Mouse (Mus musculus) embryonic facial prominence, embryonic 15.5 days (tissue): Measurements from ENCODE around the gene G3bp2. TPM values are rescaled to one million over a fixed set of nuclear protein-coding genes. Genes with fewer than 3 reads are reported as not detected.
A peak's percentile ranks its signal among the peaks of the same experiment; 100 is the strongest.

ENCODE experiments used
- ATAC-seq: fragments of 200-750 bp; cut with Nextera tagmentation; 2 replicates; pipeline ENCODE4 v1.8.0; 2017; ENCODE audit warnings: low read depth, moderate TSS enrichment; ENCODE audit not compliant: insufficient number of reproducible peaks, low FRiP score, low TSS enrichment
- H3K27ac ChIP-seq: fragments of 300-500 bp; sonication (generic); replicated peaks from 2 replicates; pipeline ENCODE4 v1.5.1; 2015; ENCODE audit warnings: mild to moderate bottlenecking, inconsistent platforms
- H3K27me3 ChIP-seq: fragments of 300-500 bp; sonication (generic); 2 replicates; pipeline ENCODE4 v1.6.1; 2015; ENCODE audit warnings: inconsistent platforms
- H3K36me3 ChIP-seq: fragments of 300-500 bp; sonication (generic); 2 replicates; pipeline ENCODE4 v1.6.1; 2015; ENCODE audit warnings: mild to moderate bottlenecking, inconsistent platforms
- H3K4me1 ChIP-seq: fragments of 300-500 bp; sonication (generic); 2 replicates; pipeline ENCODE4 v1.6.1; 2015; ENCODE audit warnings: inconsistent platforms
- H3K4me2 ChIP-seq: fragments of 300-500 bp; sonication (generic); replicated peaks from 2 replicates; pipeline ENCODE4 v1.6.1; 2015; ENCODE audit warnings: mild to moderate bottlenecking, inconsistent platforms
- H3K4me3 ChIP-seq: fragments of 300-500 bp; sonication (generic); replicated peaks from 2 replicates; pipeline ENCODE4 v1.5.1; 2015; ENCODE audit warnings: mild to moderate bottlenecking, inconsistent platforms
- H3K9ac ChIP-seq: fragments of 300-500 bp; sonication (generic); 2 replicates; pipeline ENCODE4 v1.6.1; 2015; ENCODE audit warnings: inconsistent platforms
- H3K9me3 ChIP-seq: fragments of 300-500 bp; sonication (generic); replicated peaks from 2 replicates; pipeline ENCODE4 v1.6.1; 2016; ENCODE audit warnings: inconsistent platforms
- WGBS: fragments of 180-500 bp; shearing (Covaris S2); methylation state at CpG from one replicate; pipeline ENCODE4 v1.1.7; 2015; 5-methylcytosine and 5-hydroxymethylcytosine counted together
- polyA plus RNA-seq: library from polyadenylated mRNA; unstranded; fragments of >200 nt; fragmentation: Nextera tagmentation; extraction: Ambion mirVana; gene quantifications from 2 replicates; pipeline ENCODE4 v1.2.1, GENCODE M21; 2015

G3bp2 gene
- polyA plus RNA-seq, 1 experiment from 2014 or later, result 151 TPM

DNA sequence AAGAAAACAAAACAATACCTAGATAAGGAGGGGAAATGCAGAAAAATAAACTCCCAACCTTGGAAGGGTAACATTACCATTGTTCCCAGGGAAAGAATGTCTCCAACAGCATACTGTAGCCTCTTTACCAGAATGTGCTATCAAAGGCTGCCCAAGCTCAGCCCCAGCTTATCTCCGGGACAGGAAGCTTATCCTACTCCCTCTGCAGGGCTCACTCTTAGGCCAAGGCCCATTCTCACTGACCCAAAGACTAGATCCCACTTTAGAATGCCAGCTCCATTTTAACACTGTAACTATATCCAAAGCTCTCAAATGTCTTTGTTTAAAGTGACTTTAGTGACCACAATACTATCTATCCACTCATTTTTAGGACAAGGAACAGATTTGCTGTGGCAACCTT is 4.2 kb downstream of the G3bp2 start:
- Histone ChIP-seq H3K9me3 (no peaks in the 10 kb centered on the region), H3K27ac (no peak overlapping the region), H3K9ac (no peak overlapping the region), H3K4me2 (no peak overlapping the region), H3K4me3 (no peak overlapping the region), H3K27me3 (no peaks in the 10 kb centered on the region), H3K36me3 (no peaks in the 10 kb centered on the region), H3K4me1 (peaks cover 29% of the 10 kb centered on the region)
- 72% methylated on average over 1 of the region's 1 CpGs for WGBS
- ATAC-seq, result no peak

DNA sequence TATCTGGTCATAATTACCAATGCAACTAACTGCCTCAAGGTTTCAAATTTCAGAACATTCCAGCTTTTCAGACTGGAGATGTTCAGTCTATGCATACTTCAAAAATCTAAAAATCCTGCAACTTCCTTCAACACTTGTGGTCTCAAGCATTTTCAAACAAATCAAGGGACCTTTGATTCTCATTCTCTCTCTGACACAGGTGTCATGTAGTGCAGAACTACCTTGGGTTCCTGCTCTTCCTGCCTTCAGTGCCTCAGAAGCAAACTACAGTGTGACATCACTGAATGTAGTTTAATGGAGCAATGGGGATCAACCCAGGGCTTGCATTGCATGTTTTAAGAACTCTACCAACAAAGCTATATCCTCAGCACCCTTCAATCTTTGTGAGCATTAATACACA is 4.8 kb downstream of the G3bp2 start:
- Histone ChIP-seq H3K36me3 (no peaks in the 10 kb centered on the region), H3K4me1 (peaks cover 23% of the 10 kb centered on the region), H3K4me2 (no peak overlapping the region), H3K9me3 (no peaks in the 10 kb centered on the region), H3K27ac (no peak overlapping the region), H3K4me3 (no peak overlapping the region), H3K27me3 (no peaks in the 10 kb centered on the region), H3K9ac (no peak overlapping the region)
- no peak for ATAC-seq

GRCm38 (mm10) chr5:92076273-92076672 is 7.2 kb downstream of the G3bp2 start:
- H3K36me3 ChIP-seq, result peaks cover 5% of the 10 kb centered on the region; the same call in 1 of the 2 replicates
- no peak overlapping the region for H3K4me2 ChIP-seq
- H3K27me3 ChIP-seq, result no peaks in the 10 kb centered on the region
- ATAC-seq, result no peak
- no peak overlapping the region for H3K4me3 ChIP-seq
- H3K9ac ChIP-seq, result no peak overlapping the region
- WGBS, result 76% methylated on average over 1 of the region's 1 CpGs
- H3K4me1 ChIP-seq, result peaks cover 13% of the 10 kb centered on the region
- H3K9me3 ChIP-seq, result no peaks in the 10 kb centered on the region
- H3K27ac ChIP-seq, result no peak overlapping the region

DNA sequence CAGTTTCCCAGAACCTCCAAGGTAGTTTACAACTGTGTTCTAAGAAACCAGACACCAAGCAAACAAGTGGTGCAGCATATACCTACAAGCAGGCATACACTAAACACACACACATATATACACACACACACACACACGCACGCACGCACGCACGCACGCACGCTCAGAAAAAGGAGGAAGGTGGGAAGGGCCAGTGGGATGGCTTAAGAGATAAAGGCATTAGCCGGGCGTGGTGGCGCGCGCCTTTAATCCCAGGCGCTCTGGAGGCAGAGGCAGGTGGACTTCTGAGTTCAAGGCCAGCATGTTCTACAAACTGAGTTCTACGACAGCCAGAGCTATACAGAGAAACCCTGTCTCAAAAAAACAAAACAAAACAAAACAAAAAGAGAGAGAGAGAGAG is 9.5 kb downstream of the G3bp2 start:
- peaks cover 6% of the 10 kb centered on the region; the same call in 1 of the 2 replicates for H3K36me3 ChIP-seq
- 96% methylated on average over 14 of the region's 14 CpGs for WGBS
- no peak overlapping the region for H3K4me3 ChIP-seq
- H3K4me1 ChIP-seq, result peaks cover 4% of the 10 kb centered on the region
- ATAC-seq, result no peak
- no peaks in the 10 kb centered on the region for H3K27me3 ChIP-seq
- H3K9ac ChIP-seq, result no peak overlapping the region
- H3K4me2 ChIP-seq, result no peak overlapping the region
- H3K9me3 ChIP-seq, result no peaks in the 10 kb centered on the region
- H3K27ac ChIP-seq, result no peak overlapping the region

DNA sequence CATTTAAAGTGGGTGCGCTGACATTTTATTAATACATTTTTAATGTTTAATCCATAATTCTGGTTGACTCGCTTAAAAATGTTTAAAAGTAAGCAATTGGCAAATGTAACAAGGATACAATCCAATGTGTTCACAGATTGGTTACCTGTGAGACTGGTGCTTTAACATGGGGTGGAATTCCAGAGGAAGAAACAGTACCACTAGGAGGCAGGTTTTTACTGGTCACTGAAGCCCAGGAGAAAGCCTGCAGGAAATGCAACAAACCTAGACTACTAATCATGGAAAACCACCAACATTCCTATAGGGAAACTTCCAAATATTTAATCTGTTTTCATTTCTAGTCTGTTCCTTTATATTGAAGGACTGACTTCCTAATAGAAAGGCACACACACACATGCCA is 20.3 kb downstream of the G3bp2 start:
- Histone ChIP-seq H3K4me2 (no peak overlapping the region), H3K4me3 (no peak overlapping the region), H3K9me3 (no peaks in the 10 kb centered on the region), H3K27ac (no peak overlapping the region), H3K4me1 (no peaks in the 10 kb centered on the region), H3K36me3 (peaks cover 48% of the 10 kb centered on the region), H3K27me3 (no peaks in the 10 kb centered on the region), H3K9ac (no peak overlapping the region)
- ATAC-seq, result no peak
- 93% methylated on average over 2 of the region's 2 CpGs for WGBS

- no peak overlapping the region for H3K4me3 ChIP-seq
- no peak overlapping the region for H3K4me2 ChIP-seq
- 83% methylated on average over 6 of the region's 6 CpGs for WGBS
- no peak for ATAC-seq
- peaks cover 44% of the 10 kb centered on the region for H3K36me3 ChIP-seq
- no peak overlapping the region for H3K9ac ChIP-seq
- no peaks in the 10 kb centered on the region for H3K27me3 ChIP-seq
- H3K27ac ChIP-seq, result no peak overlapping the region
- no peaks in the 10 kb centered on the region for H3K4me1 ChIP-seq
- H3K9me3 ChIP-seq, result no peaks in the 10 kb centered on the region
These were observed 30.7 kb downstream of the G3bp2 start for GRCm38 (mm10) chr5:92052866-92053265.

DNA sequence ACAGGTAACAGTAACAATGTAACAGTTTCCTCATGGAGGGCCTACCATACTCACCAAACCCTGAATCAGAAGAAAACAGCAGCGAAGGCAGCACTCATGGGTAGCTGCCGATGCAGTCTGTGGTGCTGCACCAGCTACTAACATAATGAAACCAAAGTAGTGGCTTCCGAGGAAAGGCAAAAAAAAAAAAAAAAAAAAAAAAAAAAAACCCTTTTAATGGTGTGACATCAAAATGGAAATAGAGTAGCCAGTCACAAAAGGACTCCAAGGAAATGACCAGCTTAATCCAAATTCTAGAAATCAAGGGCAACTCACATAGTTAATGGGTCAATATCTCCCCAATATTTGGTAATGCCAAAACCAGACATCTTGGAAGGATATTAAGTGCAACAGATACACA is 33.1 kb downstream of the G3bp2 start:
- no peak for ATAC-seq
- 91% methylated on average over 3 of the region's 3 CpGs for WGBS
- H3K9ac ChIP-seq, result no peak overlapping the region

DNA sequence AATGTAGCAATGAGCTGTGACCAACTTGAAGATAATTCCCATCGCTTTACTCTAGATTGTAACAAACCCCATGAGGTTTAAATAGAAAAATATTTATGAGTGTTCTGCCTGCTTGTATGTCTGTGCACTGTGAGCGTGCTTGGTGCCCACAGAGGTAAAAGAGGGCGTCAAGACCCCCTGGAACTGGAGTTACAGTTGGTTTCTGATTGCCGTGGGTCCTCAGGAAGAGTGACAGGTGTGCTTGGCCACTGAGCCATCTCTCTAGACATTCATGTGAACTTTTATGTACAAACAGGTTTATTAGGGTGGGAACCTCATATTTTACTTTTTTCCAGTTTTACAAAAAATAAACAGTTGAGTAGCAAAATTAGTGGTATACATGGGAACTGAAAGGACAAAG is 39.7 kb downstream of the G3bp2 start, which contains the start of gene Cdkl2:
TSS of gene Cdkl2 (minus strand) at position 101 of the 400 bp plus-strand sequence.
- 65% methylated on average over 4 of the region's 4 CpGs for WGBS
- H3K9me3 ChIP-seq, result no peaks in the 10 kb centered on the region
- peak within 1 kb of the TSS; percentile 94 for H3K4me2 ChIP-seq
- no peaks in the 10 kb centered on the region for H3K27me3 ChIP-seq
- H3K36me3 ChIP-seq, result no peaks in the 10 kb centered on the region
- no peak for ATAC-seq
- peak within 1 kb of the TSS; percentile 70 for H3K4me3 ChIP-seq
- peak within 1 kb of the TSS; percentile 76 for H3K27ac ChIP-seq
- H3K9ac ChIP-seq, result peak within 1 kb of the TSS; percentile 37
- H3K4me1 ChIP-seq, result no peaks in the 10 kb centered on the region

More for the DNA sequence above, 33.1 kb downstream of the G3bp2 start:
- H3K27me3 ChIP-seq, result no peaks in the 10 kb centered on the region
- H3K36me3 ChIP-seq, result peaks cover 25% of the 10 kb centered on the region
- no peaks in the 10 kb centered on the region for H3K9me3 ChIP-seq
- H3K4me1 ChIP-seq, result no peaks in the 10 kb centered on the region
- H3K4me2 ChIP-seq, result no peak overlapping the region
- no peak overlapping the region for H3K27ac ChIP-seq
- H3K4me3 ChIP-seq, result no peak overlapping the region

DNA sequence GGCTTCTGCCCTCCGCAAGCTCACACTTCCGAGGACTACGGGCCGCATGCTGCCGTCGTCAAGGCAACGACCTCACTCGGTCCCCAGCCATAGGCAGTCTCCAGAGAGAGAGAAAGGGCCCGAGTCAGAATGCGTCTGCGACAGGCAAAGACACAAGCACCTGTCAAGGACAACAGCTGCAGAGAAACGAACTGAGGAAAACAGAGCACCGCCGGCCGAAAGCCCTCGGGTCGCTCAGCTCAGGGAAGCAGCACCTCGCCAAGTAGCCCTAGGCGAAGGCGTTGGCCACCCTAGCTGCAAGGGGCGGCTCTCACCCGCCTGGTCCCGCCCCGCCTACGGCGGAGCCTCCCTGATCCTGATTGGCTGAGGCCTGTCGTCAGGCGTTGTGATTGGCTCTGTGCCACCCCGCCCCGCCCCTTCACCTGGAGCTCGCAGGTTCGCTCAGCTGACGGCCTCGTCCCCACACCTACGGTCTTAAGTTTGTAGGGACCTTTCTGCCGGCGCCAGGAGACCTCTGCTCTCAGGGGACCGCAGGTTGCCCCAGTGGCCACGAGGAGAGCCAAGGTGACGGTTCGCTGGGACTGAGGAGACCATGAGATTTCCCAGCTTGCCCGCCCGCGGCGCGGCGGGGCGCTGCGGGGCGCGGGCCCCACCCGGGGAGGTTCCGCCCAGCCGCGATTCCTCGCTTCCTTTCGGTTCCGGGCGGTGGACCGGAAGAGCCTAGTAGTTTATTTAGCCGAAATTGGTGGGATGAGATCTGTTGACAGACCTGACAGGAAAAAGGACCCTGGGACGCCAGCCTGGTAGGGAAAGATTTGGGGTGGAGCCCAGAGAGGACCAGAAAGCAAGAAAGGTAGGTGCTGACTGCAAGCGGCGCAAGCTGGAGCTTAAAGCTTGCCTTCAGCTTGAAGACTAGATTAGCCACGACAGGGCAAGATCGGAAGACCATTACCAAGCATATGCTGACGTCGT is 40.9 kb downstream of the G3bp2 start:
- Histone ChIP-seq H3K27me3 (no peaks in the 10 kb centered on the region), H3K4me2 (peak overlapping the region; percentile 94), H3K4me3 (peak overlapping the region; percentile 70), H3K4me1 (no peaks in the 10 kb centered on the region), H3K9ac (peak overlapping the region; percentile 37), H3K9me3 (no peaks in the 10 kb centered on the region), H3K27ac (peak overlapping the region; percentile 76), H3K36me3 (no peaks in the 10 kb centered on the region)
- peak; percentile 96 for ATAC-seq
- under 1% methylated on average over 68 of the region's 68 CpGs for WGBS

DNA sequence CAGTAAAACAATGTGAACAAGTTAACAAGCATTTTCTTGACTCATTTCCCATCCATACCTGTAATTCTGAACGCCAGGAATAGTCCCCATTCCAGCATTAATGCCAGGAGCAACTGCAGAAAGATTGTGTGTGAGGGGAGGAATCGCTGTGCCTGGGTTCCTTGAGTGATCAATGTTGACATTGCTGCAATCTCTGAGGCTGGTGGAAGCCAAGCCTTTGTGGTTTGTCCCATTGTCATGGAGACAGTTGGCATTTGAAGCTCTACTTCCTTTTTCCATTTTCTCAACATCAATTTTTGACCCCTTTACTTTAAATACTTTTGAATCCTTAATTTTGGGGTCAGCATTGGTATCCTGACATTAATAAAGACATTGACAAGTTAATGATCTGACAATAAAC is 63.6 kb downstream of the G3bp2 start:
- no peak for ATAC-seq
- Histone ChIP-seq H3K9me3 (no peaks in the 10 kb centered on the region), H3K36me3 (no peaks in the 10 kb centered on the region), H3K4me1 (no peaks in the 10 kb centered on the region), H3K9ac (no peak overlapping the region), H3K4me2 (no peak overlapping the region), H3K27me3 (no peaks in the 10 kb centered on the region), H3K27ac (no peak overlapping the region), H3K4me3 (no peak overlapping the region)
- 50% methylated on average over 2 of the region's 2 CpGs for WGBS

DNA sequence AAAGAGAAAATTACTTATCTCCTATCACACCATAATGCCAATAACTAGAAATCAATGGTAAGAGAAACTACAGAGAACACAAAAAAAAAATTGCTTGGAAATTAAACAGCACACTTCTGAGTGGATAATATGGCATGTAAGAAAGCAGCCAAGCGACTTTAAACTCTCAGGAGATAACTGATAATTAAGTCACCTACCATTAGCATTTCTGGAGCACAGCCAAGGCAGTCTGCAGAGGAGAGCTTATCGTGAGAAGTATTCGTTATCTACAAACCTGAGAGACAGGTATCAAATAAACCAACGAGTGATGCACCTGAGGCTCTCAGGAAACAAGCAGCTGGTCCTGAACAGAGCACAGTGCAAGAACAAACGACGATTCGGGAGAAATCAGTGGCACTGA is 71.8 kb downstream of the G3bp2 start:
- no peak overlapping the region for H3K4me3 ChIP-seq
- no peaks in the 10 kb centered on the region for H3K27me3 ChIP-seq
- H3K4me1 ChIP-seq, result no peaks in the 10 kb centered on the region
- H3K9me3 ChIP-seq, result no peaks in the 10 kb centered on the region
- no peak for ATAC-seq
- WGBS, result 56% methylated on average over 7 of the region's 7 CpGs
- no peak overlapping the region for H3K9ac ChIP-seq
- no peaks in the 10 kb centered on the region for H3K36me3 ChIP-seq
- H3K27ac ChIP-seq, result no peak overlapping the region
- H3K4me2 ChIP-seq, result no peak overlapping the region

- H3K36me3 ChIP-seq, result no peaks in the 10 kb centered on the region
- H3K4me1 ChIP-seq, result no peaks in the 10 kb centered on the region
- H3K9me3 ChIP-seq, result no peaks in the 10 kb centered on the region
- 20% methylated on average over 2 of the region's 2 CpGs for WGBS
- no peak overlapping the region for H3K4me3 ChIP-seq
- ATAC-seq, result no peak
- no peak overlapping the region for H3K27ac ChIP-seq
- H3K9ac ChIP-seq, result no peak overlapping the region
- H3K4me2 ChIP-seq, result no peak overlapping the region
- no peaks in the 10 kb centered on the region for H3K27me3 ChIP-seq
These were observed 73.7 kb downstream of the G3bp2 start for GRCm38 (mm10) chr5:92009827-92010226.
